Mouse (Mus musculus) neutrophil, adult 59 days (primary cell): Measurements from ENCODE around the gene Becn1. TPM values are rescaled to one million over a fixed set of nuclear protein-coding genes. Genes with fewer than 3 reads are reported as not detected.

ENCODE experiments used
- total RNA-seq, 2 experiments: library from RNA; stranded (reverse); gene quantifications; 1 replicate in 1 of 2; 2 replicates in 1 of 2; pipeline ENCODE4 v1.2.4; 2023

Becn1 gene
- total RNA-seq, result 100 to 1,000 TPM; 143 to 152 TPM

DNA sequence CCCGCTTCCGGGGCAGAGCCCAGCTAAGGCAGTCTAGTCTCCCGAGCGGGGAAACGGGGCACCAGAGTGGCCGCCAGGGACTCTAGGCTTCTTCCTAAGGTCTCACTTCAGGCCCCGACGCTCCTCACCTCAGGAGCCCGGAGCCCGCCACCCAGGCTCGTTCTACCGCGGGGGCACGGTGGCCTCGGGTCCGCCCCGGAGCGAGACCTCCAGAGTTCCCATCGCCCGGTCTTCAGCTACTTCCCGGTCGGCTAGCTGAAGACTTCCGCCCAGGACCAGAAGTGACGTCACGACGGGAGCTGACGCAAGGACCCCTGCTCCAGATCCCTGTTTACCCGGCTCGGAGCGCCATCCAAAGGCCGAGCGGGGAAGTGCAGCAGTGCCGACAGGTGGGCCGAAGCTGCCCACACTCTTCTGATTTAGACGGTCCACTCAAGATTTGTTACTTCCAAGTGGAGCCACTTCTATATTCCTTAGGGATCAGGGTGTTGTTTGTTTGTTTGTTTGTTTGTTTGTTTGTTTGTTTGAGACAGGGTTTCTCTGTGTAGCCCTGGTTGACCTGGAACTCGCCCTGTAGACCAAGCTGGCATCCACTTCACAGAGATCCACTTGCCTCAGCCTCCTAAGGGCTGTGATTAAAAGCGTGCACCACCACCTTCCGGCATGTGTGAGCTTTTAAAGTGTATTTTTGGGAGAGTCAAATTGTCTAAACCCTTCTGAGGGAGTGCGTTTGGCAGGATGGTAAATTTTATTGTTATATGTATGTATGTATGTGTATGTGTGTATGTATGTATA, at the start of gene Becn1:
Gene Becn1 (minus strand): TSS at position 283 of the 795 bp plus-strand sequence.

DNA sequence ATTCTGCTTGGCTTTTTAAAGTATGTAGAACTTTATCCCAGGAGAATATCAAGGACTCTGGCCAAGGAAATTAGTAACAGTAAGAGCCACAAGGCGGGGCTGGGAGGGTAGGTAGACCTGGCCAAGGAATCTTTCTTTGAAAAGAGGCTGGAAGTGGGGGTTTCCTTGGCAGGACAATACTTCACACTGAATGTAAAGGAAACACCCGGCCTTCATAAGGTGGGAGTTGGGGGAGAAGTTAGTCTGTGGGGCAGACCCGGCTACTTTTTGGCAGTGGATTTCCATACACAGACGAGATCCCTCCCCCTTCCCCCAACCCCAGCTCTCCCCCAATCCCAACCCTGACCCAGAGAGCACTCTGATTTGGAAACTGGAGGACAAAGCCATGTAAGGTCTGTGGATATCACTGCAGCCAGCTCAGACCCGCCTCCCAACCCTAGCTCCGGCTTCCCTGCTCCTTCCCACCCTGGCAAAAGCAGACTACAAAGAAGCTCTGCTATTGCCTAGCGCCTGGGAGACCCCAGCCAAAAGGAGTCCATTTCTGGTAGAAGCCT, 28.4 kb upstream of the Becn1 start, which contains the start of gene Aoc3:
Gene Aoc3 (plus strand): TSS at position 235 of the 554 bp plus-strand sequence.

DNA sequence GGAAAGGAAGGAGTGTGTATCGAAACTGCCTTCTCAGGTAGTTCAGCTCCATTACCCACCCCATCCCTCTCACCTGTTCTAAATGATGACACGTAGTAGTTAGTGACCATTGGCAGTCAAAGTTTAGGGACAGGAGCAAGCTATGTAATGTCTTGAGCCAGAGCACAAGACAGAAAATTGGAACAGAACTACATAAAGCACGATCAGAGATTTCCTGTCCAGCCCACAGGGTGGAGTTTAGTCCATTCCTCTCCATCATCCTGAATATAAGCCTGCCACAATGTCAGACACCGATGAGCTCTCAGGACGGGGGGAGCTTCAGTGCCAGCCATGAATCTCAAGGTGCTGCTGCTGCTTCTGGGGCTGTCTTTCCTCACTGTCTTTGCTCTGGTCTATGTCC, 22.7 kb upstream of the Becn1 start, which contains the start of gene Aoc2:
Gene Aoc2 (plus strand): TSS at position 301 of the 400 bp plus-strand sequence.

DNA sequence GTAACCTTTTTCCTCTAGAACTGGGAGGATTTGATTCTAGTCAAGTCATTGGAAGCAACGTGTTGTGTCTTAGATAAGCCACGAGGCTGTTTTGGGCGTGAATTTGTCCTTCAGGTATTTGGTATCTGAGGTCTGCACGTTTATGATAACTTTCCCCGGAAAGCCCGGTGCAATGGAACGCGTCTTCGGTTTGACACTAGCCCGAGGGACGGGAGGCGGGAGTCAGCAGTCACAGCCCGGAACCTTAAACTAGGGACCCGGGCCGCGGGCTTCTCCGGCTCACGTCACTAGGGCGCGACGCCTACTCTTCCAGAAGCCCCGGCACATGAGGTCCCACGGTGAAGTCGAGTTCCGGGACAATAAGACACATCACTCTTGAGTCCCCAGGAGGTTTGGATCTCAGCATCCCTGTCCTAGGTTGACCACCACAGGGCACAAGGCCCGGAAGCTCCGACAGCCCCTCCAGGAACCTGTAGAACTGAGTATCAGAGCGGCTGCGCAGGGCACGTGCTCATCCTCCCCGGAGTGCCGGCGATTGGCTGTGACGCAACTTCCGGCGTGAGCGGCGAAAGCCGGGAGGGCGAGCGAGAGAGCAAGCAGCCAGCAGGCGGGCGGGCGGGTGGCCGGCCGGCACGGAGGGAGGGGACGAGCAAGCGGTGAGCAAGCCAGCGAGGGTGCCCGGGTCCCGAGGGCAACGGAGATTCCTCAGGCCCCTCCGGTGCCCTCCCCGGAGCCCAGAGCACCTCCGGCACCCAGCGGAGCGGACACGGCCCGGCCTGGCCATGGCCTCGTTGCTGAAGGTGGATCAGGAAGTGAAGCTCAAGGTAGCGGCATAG, 13.8 kb upstream of the Becn1 start, which contains the start of gene Psme3:
Gene Psme3 (plus strand): TSS at position 549 of the 836 bp plus-strand sequence.

DNA sequence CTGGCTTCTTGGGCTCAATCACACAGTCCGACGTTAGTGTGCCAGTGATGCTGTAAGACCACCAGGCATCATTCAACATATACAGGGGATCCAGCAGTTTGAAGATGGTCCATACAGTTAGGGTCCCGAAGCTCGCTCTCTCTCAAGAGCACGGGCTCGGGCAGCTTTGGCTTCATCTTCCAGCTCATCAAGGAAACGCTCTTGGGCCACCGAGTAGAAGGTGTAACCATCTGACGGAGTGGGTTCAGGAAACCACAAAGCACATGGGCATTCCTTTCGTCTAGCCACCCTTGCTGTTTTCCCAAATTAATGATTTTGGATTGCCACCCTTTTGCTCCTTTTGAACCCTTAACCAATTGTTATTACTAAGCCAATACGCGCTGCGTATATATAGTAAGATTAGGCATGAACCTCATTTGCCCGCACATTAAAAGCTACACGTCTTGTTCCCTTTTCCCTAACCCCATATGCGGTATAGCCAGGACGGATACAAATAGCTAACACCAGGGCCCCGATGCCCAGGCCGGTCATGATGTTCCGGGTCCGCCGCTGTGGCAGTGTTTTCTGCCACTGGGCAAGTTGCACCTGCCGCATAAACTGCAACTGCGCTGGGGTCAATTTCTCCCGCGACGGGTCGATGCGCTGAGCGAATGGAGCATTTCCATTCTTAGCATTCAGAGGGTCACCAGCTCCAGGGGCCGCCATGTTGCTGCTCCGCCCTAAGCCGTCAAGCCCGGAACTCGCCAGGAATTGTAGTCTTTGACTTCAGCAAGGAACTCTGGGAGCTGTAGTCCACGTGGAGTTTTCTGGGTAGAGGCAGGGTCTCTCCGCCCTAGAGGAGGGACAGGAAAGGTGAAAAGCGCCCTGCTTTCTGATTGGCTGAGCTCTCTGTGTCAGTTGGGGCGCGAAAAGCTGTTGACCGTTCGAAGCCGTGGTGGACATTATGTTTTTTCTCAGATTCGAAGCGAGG, 23.6 kb downstream of the Becn1 start, which contains the start of the genes Cntd1 and Coa3:
Gene Cntd1 (plus strand): TSS at position 790 of the 970 bp plus-strand sequence.
Gene Coa3 (minus strand): TSS at position 892 of the 970 bp plus-strand sequence.

DNA sequence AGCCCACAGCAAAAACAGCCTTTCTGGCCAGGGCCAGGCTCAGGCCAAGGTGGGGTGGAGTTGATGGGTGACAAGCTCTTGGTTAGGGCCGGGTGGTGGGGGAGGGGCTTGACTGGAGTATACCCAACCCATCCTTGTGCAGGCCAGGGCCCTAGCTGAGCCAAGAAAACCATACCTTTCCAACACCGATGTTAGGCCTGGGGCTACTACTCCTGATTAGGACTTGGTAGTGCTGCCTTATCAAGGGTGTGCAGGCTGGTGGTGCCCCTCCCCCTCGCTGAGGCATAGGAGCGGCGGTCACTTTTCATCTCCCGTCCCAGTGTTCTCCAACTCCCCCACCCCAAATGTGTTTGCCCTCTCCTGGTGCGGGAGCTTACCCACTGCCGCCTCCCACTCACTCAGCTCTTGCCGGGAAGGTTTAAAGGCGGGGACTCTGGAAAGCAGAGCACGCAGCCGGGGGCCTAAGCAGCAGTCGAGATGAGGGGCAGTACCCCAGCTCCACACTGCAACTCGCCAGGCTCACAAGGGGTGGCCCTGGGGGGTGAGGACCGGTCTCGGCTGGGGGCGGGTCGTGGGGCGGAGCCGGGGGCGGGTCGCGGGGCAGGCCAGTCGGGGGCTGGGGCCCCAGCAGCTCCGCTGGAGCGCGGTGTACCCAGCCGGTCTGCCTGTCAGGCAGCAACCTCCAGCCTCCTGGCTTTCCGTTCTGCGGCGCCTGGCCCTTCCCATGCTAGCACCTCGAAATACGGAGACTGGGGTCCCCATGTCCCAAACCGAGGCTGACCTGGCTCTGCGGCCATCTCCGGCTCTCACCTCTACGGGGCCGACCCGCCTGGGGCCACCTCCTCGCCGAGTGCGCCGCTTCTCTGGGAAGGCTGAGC, 41.9 kb downstream of the Becn1 start, which contains the start of gene Wnk4:
Gene Wnk4 (plus strand): TSS at position 620 of the 878 bp plus-strand sequence.

DNA sequence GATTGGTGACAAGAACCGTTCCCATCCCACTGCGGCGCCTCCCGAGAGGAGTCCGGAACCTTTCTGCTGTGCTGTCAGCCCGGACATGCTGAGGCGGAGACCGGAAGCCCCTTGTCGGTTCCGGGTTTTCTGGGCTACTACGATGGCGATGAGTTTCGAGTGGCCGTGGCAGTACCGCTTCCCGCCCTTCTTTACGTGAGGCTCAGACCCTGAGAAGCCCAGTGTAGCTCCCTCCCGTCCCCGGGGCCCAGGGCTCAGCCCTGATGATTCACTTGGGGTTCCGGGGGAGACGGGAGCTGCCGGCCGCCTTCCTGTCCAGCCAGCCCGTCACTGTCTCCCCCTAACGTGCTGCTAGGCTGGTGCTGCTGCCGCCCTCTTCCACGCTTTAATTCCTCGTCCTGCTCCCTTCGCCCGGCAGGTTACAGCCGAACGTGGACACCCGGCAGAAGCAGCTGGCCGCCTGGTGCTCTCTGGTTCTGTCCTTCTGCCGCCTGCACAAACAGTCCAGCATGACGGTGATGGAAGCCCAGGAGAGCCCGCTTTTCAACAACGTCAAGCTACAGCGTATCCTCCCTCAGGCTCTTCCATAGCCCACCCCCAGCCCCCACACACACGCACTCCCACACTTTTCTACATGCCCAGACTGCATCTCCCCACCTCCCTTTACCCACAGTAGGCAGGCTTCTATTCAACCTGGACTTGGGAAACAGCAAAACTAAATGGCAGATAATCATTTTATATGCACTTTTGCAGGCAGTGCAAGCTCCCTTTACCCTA, 48.3 kb downstream of the Becn1 start, which contains the start of gene Vps25:
Gene Vps25 (plus strand): TSS at position 95 of the 777 bp plus-strand sequence.

DNA sequence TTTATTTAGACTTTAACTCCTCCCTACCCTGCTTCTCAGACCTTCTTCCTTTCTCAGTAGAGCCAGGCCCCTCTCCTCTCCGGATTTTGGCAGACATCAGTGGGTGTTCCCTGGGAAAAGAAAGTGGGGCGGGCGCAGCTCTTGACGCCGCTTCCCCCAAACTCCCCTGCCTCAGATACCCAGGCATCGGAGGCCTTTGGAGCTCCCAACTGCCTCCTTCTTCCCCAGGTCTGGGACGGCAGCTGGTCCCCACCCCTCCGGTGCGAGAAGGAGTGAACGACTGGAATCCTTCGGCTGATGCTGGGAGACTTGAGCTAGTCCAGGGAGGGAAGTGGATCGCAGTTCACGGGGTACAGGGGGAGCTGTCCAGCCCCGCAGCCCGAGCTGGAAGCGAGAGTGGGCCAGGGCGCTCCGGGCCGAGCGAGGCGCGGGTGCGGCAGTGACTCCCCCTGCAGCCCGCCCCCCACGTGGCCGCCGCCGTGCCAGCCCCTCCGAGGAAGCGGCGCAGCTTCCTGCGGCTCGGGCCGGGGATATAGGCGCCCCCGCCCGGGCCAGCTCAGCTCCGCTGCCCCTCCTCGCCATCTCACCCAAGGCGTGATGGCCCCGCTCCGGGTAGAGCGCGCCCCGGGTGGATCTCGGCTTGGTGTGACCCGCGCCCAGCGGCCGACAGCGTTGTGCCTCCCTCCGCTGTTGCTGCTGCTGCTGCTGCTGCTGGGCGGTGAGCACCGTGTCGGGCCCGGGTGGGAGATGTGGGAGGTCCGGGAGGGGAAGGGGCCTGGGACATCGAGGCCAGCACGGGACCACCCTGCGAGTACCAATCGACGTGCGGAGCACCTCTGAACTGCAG, 56.0 kb downstream of the Becn1 start, which contains the start of gene Ramp2:
Gene Ramp2 (plus strand): TSS at position 174 of the 847 bp plus-strand sequence.

Other genes starting within 250 kb of the Becn1 start
- gene Naglu, start 232.3 kb downstream of the Becn1 start, total RNA-seq, result 1 to 10 TPM; 7.4 to 9.3 TPM
- gene Hsd17b1, start 223.9 kb downstream of the Becn1 start, total RNA-seq, result under 1 TPM; 0.46 to 0.78 TPM
- 10 to 100 TPM; 11.1 to 13.6 TPM for gene Coasy, start 219.7 kb downstream of the Becn1 start, total RNA-seq
- 10 to 100 TPM; 37.4 to 40.4 TPM for gene Mlx, start 215.0 kb downstream of the Becn1 start, total RNA-seq
- 1 to 10 TPM; 5.2 to 5.7 TPM for gene Psmc3ip, start 206.8 kb downstream of the Becn1 start, total RNA-seq
- 10 to 100 TPM; 29.8 to 31.7 TPM for gene Retreg3, start 182.4 kb downstream of the Becn1 start, total RNA-seq
- 10 to 100 TPM; 12.9 to 17.0 TPM for gene Tubg1, start 182.3 kb downstream of the Becn1 start, total RNA-seq
- 1 to 10 TPM; 1.5 to 2.0 TPM for gene Tubg2, start 146.4 kb downstream of the Becn1 start, total RNA-seq
- gene Cntnap1, start 131.8 kb downstream of the Becn1 start, total RNA-seq, result under 1 TPM; 0.47 to 0.79 TPM
- gene Plekhh3, start 130.9 kb downstream of the Becn1 start, total RNA-seq, result 1 to 10 TPM; 2.6 to 3.3 TPM
- gene Ccr10, start 126.8 kb downstream of the Becn1 start, total RNA-seq, result under 1 TPM; 0.33 to 0.35 TPM
- 10 to 100 TPM; 46.8 to 51.8 TPM for gene Ezh1, start 75.8 kb downstream of the Becn1 start, total RNA-seq
- gene Ramp2, start 56.3 kb downstream of the Becn1 start, total RNA-seq, result not detected
- gene Vps25, start 48.6 kb downstream of the Becn1 start, total RNA-seq, result 10 to 100 TPM; 62.8 to 67.7 TPM
- 1 to 10 TPM in 1 of 2 experiments, under 1 TPM in 1; 0.64 to 2.3 TPM for gene Wnk4, start 41.7 kb downstream of the Becn1 start, total RNA-seq
- 1 to 10 TPM; 1.2 to 2.1 TPM for gene Cntd1, start 23.3 kb downstream of the Becn1 start, total RNA-seq
- 10 to 100 TPM; 31.6 to 34.4 TPM for gene Coa3, start 23.2 kb downstream of the Becn1 start, total RNA-seq
- 10 to 100 TPM; 64.4 to 73.2 TPM for gene Psme3, start 13.9 kb upstream of the Becn1 start, total RNA-seq
- gene Aoc2, start 22.8 kb upstream of the Becn1 start, total RNA-seq, result 1 to 10 TPM; 3.4 TPM
- gene Aoc3, start 28.3 kb upstream of the Becn1 start, total RNA-seq, result not detected
- not detected for gene G6pc, start 65.3 kb upstream of the Becn1 start, total RNA-seq
- gene Aarsd1, start 115.3 kb upstream of the Becn1 start, total RNA-seq, result 10 to 100 TPM; 12.1 to 15.2 TPM
- gene Gm27029, start 122.5 kb upstream of the Becn1 start, total RNA-seq, result under 1 TPM; 0.47 to 0.82 TPM
- gene Rundc1, start 122.8 kb upstream of the Becn1 start, total RNA-seq, result 1 to 10 TPM; 8.5 TPM
- under 1 TPM in 1 of 2 experiments, not detected in 1; 0.64 TPM for gene Ptges3l, start 123.0 kb upstream of the Becn1 start, total RNA-seq
- gene Rpl27, start 140.0 kb upstream of the Becn1 start, total RNA-seq, result 10 to 100 TPM; 37.5 to 40.7 TPM
- 10 to 100 TPM; 21.7 to 23.3 TPM for gene Ifi35, start 146.1 kb upstream of the Becn1 start, total RNA-seq
- under 1 TPM; 0.42 to 0.60 TPM for gene Rnd2, start 162.7 kb upstream of the Becn1 start, total RNA-seq
- gene Vat1, start 163.9 kb upstream of the Becn1 start, total RNA-seq, result 10 to 100 TPM; 15.0 to 16.3 TPM
- 10 to 100 TPM; 15.6 to 19.0 TPM for gene Brca1, start 249.7 kb upstream of the Becn1 start, total RNA-seq
- gene Nbr1, start 249.9 kb upstream of the Becn1 start, total RNA-seq, result 10 to 100 TPM; 73.5 to 93.1 TPM